Mouse (Mus musculus) liver, embryonic 14.5 days (tissue): ENCODE measurements around the gene Xntrpc.

Experiments used
- CTCF ChIP-seq: IDR thresholded peaks from 2 replicates; pipeline ENCODE4 v1.5.1; 2016; ENCODE audit warnings: antibody characterized with exemption, low read depth, control low read depth
- EP300 ChIP-seq: IDR thresholded peaks from 2 replicates; pipeline ENCODE4 v1.6.1; 2016; ENCODE audit warnings: antibody characterized with exemption, low read depth

GRCm38 (mm10) chr7:102102241-102102640 is 36.7 kb downstream of the Xntrpc start:
- no peak for TF ChIP-seq CTCF
- TF ChIP-seq EP300, result no peak
